Mouse (Mus musculus): ENCODE results near the gene Cables2.

Gene Cables2

GRCm38 (mm10) chr2:180273394-180274244, at the start of gene Cables2:
TSS of gene Cables2 (minus strand) at chr2:180273496.
- peak; percentile 96 for DNase-seq

- DNase-seq = peak; percentile 83
Measured at GRCm38 (mm10) chr2:180322674-180323355, 49.5 kb upstream of the Cables2 start.

GRCm38 (mm10) chr2:180320216-180320615, 46.9 kb upstream of the Cables2 start:
- DNase-seq = no peak

GRCm38 (mm10) chr2:180317591-180317990, 44.3 kb upstream of the Cables2 start:
- no peak for DNase-seq

- DNase-seq = no peak
Measured at GRCm38 (mm10) chr2:180314292-180314691, 41.0 kb upstream of the Cables2 start.

- DNase-seq = peak; percentile 43
Measured at GRCm38 (mm10) chr2:180311147-180311546, 37.9 kb upstream of the Cables2 start.

GRCm38 (mm10) chr2:180307680-180308079, 34.4 kb upstream of the Cables2 start:
- DNase-seq = no peak

GRCm38 (mm10) chr2:180306423-180307168, 33.3 kb upstream of the Cables2 start:
- peak; percentile 90 for DNase-seq

GRCm38 (mm10) chr2:180306009-180306408, 32.7 kb upstream of the Cables2 start:
- peak; percentile 46 for DNase-seq

- no peak for DNase-seq
Measured at GRCm38 (mm10) chr2:180305490-180305889, 32.2 kb upstream of the Cables2 start.

- no peak for DNase-seq
Measured at GRCm38 (mm10) chr2:180304554-180304953, 31.3 kb upstream of the Cables2 start.

- peak; percentile 82 for DNase-seq
Measured at GRCm38 (mm10) chr2:180303468-180303867, 30.2 kb upstream of the Cables2 start.

GRCm38 (mm10) chr2:180302201-180302600, 28.9 kb upstream of the Cables2 start:
- DNase-seq = no peak

- no peak for DNase-seq
Measured at GRCm38 (mm10) chr2:180300771-180301170, 27.5 kb upstream of the Cables2 start.

GRCm38 (mm10) chr2:180300252-180300651, 27.0 kb upstream of the Cables2 start:
- DNase-seq = no peak

- DNase-seq = no peak
Measured at GRCm38 (mm10) chr2:180292906-180293305, 19.6 kb upstream of the Cables2 start.

GRCm38 (mm10) chr2:180292026-180292425, 18.7 kb upstream of the Cables2 start:
- DNase-seq = peak; percentile 60

- DNase-seq = no peak
Measured at GRCm38 (mm10) chr2:180291566-180291965, 18.3 kb upstream of the Cables2 start.

GRCm38 (mm10) chr2:180290503-180290902, 17.2 kb upstream of the Cables2 start:
- no peak for DNase-seq

- peak; percentile 70 for DNase-seq
Measured at GRCm38 (mm10) chr2:180289440-180290108, 16.3 kb upstream of the Cables2 start, which contains the start of gene Rbbp8nl. TSS of gene Rbbp8nl (minus strand) at chr2:180289879.

GRCm38 (mm10) chr2:180288966-180289365, 15.7 kb upstream of the Cables2 start:
- no peak for DNase-seq

- no peak for DNase-seq
Measured at GRCm38 (mm10) chr2:180279321-180279720, 6.0 kb upstream of the Cables2 start.

Data from lung, postnatal 10 days (tissue).